Mouse (Mus musculus) ES-Bruce4 (cell line): ENCODE data around the gene Ap1b1. TPM values are rescaled to one million over a fixed set of nuclear protein-coding genes. Genes with fewer than 3 reads are reported as not detected.

ENCODE experiments used
- H3K27ac ChIP-seq: 2 replicates; pipeline ENCODE4 v1.5.1; 2012; ENCODE audit warnings: low read length, inconsistent platforms; ENCODE audit not compliant: insufficient read depth
- H3K27me3 ChIP-seq: 2 replicates; pipeline ENCODE4 v1.6.1; 2012; ENCODE audit warnings: mild to moderate bottlenecking, low read length, inconsistent platforms; ENCODE audit not compliant: control insufficient read depth, poor library complexity, insufficient read depth, severe bottlenecking
- H3K36me3 ChIP-seq: 2 replicates; pipeline ENCODE4 v1.6.1; 2012; ENCODE audit warnings: inconsistent platforms, mild to moderate bottlenecking, low read length, moderate library complexity; ENCODE audit not compliant: control insufficient read depth, poor library complexity, insufficient read depth, severe bottlenecking
- H3K4me1 ChIP-seq: one replicate; pipeline ENCODE4 v1.8.1; 2011; ENCODE audit warnings: low read length; ENCODE audit not compliant: control insufficient read depth, insufficient read depth
- H3K4me3 ChIP-seq: 2 replicates; pipeline ENCODE4 v1.5.1; 2011; ENCODE audit warnings: low read depth, mild to moderate bottlenecking, low read length
- H3K9ac ChIP-seq: 2 replicates; pipeline ENCODE4 v1.6.1; 2012; ENCODE audit warnings: low read depth, mild to moderate bottlenecking, inconsistent platforms; ENCODE audit not compliant: poor library complexity, severe bottlenecking
- H3K9me3 ChIP-seq: replicated peaks from 2 replicates; pipeline ENCODE4 v1.6.1; 2012; ENCODE audit warnings: mild to moderate bottlenecking, low read length, inconsistent platforms; ENCODE audit not compliant: control insufficient read depth, poor library complexity, insufficient read depth, severe bottlenecking
- CTCF ChIP-seq: IDR thresholded peaks from one replicate; pipeline ENCODE4 v1.8.1; 2011; ENCODE audit warnings: low read depth, low read length
- EP300 ChIP-seq: IDR thresholded peaks from 2 replicates; pipeline ENCODE4 v1.6.1; 2011; ENCODE audit warnings: low read depth, low read length; ENCODE audit not compliant: insufficient read depth
- POLR2A ChIP-seq: IDR thresholded peaks from one replicate; pipeline ENCODE4 v1.8.1; 2011; ENCODE audit warnings: low read length; ENCODE audit not compliant: insufficient read depth
- polyA plus RNA-seq: library from polyadenylated mRNA; stranded (reverse); fragments of >200 nt; gene quantifications from 2 replicates; pipeline ENCODE4 v1.2.4, GENCODE M21; 2011; ENCODE audit warnings: low read depth; ENCODE audit not compliant: missing spikeins, insufficient read depth, insufficient read length

Gene Ap1b1
- polyA plus RNA-seq, 1 experiment: 61.2 TPM

DNA sequence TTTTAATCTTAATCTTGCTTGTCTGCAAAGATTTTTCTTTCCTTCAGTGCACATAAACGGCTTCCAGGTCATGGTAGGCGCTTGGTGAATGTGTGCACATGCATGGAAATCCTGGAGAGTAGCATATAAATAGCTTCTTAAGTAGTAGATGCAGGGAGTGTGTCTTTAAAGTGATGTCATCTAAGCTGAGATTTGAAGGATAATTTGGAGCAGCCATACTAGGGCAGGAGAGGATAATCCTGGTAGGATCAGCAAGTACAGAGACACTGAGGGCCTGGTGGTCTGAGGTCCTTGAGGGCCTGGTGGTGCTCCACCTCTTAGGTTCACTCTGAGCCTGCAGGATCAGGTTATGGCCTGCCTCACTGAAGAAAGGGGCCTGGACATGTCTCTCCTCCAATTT lies 5.8 kb downstream of the Ap1b1 start:
- Histone ChIP-seq H3K27me3 (no peaks in the 10 kb centered on the region), H3K4me3 (no peak overlapping the region), H3K4me1 (no peaks in the 10 kb centered on the region), H3K36me3 (no peaks in the 10 kb centered on the region), H3K9me3 (no peaks in the 10 kb centered on the region), H3K27ac (no peak overlapping the region), H3K9ac (no peak overlapping the region)
- no peak for TF ChIP-seq EP300
- no peak for TF ChIP-seq CTCF
- TF ChIP-seq POLR2A: no peak

DNA sequence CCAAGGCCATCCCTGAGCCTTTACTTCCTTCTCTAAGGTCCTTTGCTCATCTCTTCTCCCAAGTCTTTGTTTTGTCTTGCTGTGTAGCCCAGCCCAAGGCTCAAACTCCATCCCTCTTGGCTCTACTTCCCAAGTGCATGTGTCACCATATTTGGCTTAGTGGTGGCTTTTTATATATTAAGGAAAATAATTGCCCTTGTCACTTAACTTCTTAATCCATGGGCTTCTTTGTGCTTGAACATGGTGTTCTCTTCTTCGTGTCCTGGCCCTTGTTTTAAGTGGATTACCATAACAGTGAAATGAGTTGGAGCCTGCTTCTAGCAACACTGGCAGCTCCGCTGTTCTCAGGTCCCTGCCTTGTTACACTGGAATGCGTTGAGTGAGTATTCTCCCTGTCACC lies 9.1 kb downstream of the Ap1b1 start:
- Histone ChIP-seq H3K4me1 (no peaks in the 10 kb centered on the region), H3K9ac (no peak overlapping the region), H3K4me3 (no peak overlapping the region), H3K27ac (no peak overlapping the region), H3K27me3 (no peaks in the 10 kb centered on the region), H3K36me3 (no peaks in the 10 kb centered on the region), H3K9me3 (no peaks in the 10 kb centered on the region)
- TF ChIP-seq POLR2A (no peak), CTCF (no peak), EP300 (no peak)

DNA sequence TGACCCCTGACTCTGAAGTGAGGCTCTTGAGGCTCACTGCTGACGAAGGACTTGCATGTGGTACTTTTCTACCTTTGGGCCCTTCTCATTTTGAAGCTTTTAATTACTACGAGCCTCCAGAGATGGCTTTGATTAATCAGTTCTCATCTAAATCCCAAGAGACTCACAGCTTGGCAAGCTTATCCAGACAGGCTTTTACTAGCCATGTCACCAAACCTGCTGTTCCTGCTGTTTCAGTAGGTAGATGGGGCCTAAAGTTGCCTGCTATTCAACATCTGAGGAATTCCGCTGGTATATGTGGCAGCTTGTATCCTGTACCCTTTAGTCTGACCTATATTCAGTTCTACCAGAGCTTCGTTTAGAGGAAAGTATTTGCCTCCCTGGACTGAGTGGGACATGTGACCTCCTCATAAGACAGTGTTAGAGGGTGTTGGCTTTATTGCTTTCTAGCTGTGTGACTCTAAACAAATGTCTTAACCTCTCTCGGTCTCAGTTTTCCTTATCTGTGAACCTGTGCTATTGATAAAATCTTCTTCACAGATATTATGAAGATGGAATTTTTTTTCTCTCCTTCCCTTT lies 10.1 kb downstream of the Ap1b1 start:
- Histone ChIP-seq H3K9ac (no peak overlapping the region), H3K9me3 (no peaks in the 10 kb centered on the region), H3K4me3 (no peak overlapping the region), H3K27me3 (no peaks in the 10 kb centered on the region), H3K4me1 (no peaks in the 10 kb centered on the region), H3K27ac (no peak overlapping the region), H3K36me3 (no peaks in the 10 kb centered on the region)
- TF ChIP-seq CTCF (no peak), POLR2A (no peak), EP300 (no peak)

DNA sequence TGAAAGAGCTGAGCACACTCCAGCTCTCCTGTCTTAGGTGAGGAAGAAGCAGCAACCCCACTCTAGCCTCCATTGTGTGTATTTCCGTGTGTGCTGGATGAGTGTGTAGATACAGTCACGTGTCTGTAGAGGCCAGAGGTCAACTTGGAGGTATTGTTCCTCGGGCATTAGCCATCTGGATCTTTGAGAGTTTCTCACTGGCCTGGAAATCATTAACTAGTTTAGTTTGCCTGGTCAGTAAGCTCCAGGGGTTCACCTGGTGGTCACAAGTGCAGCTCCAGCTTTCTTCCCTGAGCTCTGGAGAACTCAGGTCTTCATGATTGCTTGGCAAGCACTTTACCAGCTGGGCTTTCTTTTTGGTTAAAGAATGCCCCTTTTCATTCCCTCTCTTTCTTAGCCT lies 11.7 kb downstream of the Ap1b1 start:
- H3K4me3 ChIP-seq: no peak overlapping the region
- no peak overlapping the region for H3K27ac ChIP-seq
- H3K36me3 ChIP-seq: peaks cover under 1% of the 10 kb centered on the region; the same call in 1 of the 2 replicates

DNA sequence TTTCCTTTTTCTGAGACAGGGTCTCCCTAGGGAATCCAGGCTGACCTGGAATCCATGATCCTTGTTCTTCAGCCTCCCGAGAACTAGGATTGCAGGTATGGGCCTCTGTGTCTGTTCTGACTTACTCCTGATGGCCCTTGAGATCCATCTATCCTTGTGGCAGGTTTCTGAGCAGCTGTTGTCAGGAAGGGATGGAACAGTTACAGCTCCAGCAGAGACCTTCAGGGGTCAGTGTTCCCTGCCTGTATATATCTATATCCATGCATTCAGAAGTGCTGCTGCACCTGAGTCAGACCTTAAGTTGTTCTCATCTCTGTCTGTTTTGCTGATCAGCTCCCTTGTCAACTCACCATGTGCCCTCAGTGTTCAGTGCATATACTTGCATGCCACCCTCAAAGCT lies 12.1 kb downstream of the Ap1b1 start:
- peaks cover 4% of the 10 kb centered on the region; the same call in 1 of the 2 replicates for H3K36me3 ChIP-seq
- H3K27ac ChIP-seq: no peak overlapping the region
- H3K9me3 ChIP-seq: no peaks in the 10 kb centered on the region
- TF ChIP-seq EP300: no peak
- TF ChIP-seq CTCF: no peak
- TF ChIP-seq POLR2A: no peak
- H3K27me3 ChIP-seq: no peaks in the 10 kb centered on the region
- H3K9ac ChIP-seq: no peak overlapping the region
- no peak overlapping the region for H3K4me3 ChIP-seq
- no peaks in the 10 kb centered on the region for H3K4me1 ChIP-seq

More for the DNA sequence above, 11.7 kb downstream of the Ap1b1 start:
- H3K9ac ChIP-seq: no peak overlapping the region
- TF ChIP-seq POLR2A (no peak), EP300 (no peak), CTCF (no peak)
- no peaks in the 10 kb centered on the region for H3K27me3 ChIP-seq
- H3K4me1 ChIP-seq: no peaks in the 10 kb centered on the region
- no peaks in the 10 kb centered on the region for H3K9me3 ChIP-seq

DNA sequence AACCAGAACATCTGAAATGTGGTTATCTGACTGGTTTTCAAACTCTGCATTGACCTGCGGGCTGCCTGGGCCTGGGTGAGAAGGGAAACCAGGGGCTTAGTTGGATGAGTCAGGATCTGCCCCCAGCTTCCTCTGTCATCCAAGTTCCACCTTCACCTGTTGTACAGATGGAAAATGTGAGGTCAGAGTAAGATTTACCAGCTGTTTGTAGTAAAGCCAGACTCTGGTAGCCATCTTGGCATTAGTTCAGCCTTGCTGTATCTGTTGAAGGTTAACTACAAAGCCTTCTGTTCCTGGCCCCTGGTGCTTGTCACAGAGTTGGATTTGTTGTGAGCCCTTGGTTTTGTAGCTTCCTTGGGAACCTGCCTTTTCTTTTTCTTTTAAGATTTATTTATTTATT lies 13.6 kb downstream of the Ap1b1 start:
- no peak overlapping the region for H3K4me3 ChIP-seq
- no peaks in the 10 kb centered on the region for H3K27me3 ChIP-seq
- no peaks in the 10 kb centered on the region for H3K9me3 ChIP-seq
- no peaks in the 10 kb centered on the region for H3K4me1 ChIP-seq
- H3K36me3 ChIP-seq: peaks cover 4% of the 10 kb centered on the region; the same call in 1 of the 2 replicates
- no peak overlapping the region for H3K27ac ChIP-seq
- H3K9ac ChIP-seq: no peak overlapping the region
- TF ChIP-seq EP300 (no peak), CTCF (no peak), POLR2A (no peak)

DNA sequence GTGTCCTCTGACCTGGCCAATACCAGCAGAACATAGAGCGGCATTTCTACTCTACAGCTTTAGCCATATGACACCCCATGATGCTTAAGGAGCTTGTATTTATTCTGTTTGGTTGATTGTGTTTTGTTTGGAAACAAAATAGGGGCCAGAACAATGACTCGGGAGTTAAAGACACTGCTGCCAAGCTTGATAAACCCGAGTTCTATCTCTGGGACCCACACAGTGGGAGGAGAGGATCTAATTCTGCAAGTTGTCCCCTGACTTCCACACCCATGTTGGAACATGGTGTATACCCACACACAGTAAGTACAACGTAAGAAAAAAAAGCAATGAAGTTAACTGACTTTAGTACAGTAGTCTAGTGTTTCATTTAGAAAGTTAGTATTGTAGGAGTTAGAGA lies 16.2 kb downstream of the Ap1b1 start:
- Histone ChIP-seq H3K27me3 (no peaks in the 10 kb centered on the region), H3K36me3 (peaks cover 4% of the 10 kb centered on the region; the same call in 1 of the 2 replicates), H3K4me3 (no peak overlapping the region), H3K9me3 (no peaks in the 10 kb centered on the region), H3K27ac (no peak overlapping the region), H3K9ac (no peak overlapping the region), H3K4me1 (no peaks in the 10 kb centered on the region)
- no peak for TF ChIP-seq POLR2A
- no peak for TF ChIP-seq CTCF
- no peak for TF ChIP-seq EP300
